Mouse (Mus musculus) right cerebral cortex, postnatal 10 days (tissue): ENCODE measurements around the gene Hcst.

Experiments used
- DNase-seq, 2 experiments: peaks; one replicate each; pipeline ENCODE4 v3.0.0; 2021; ENCODE audit warnings: low spot score in 2 of 2

Hcst gene

GRCm38 (mm10) chr7:30380061-30380460 is 39.6 kb downstream of the Hcst start:
- DNase-seq: no peak

DNA sequence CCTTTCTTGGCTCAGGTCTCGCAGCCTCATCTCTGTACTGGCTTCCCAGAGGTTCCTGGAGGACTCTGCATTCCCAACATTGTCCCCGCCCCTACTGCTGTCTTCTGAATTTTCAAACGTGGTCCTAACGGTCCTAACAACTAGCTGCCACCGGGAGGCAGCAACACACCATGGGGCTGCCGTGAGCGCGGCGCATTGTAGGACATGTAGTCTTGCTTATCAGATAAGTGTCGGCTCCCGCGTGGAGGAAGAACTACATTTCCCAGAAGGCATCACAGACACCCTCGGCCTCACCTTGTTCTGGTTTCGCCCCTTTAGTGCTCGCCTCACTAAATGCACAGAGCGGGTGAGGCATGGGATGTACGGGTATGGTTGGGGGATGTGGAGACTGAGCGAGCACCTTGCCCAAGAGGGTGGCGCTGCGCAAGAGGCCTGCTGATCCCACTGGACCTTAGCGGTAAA is 46.1 kb downstream of the Hcst start:
- DNase-seq: peak; percentile 97 to 98
